Mouse (Mus musculus) stomach, embryonic 16.5 days (tissue): ENCODE measurements around the gene Afp. TPM values are rescaled to one million over a fixed set of nuclear protein-coding genes. Genes with fewer than 3 reads are reported as not detected.

Experiments
- ATAC-seq: fragments of 200-750 bp; cut with Nextera tagmentation; 2 replicates; pipeline ENCODE4 v1.8.0; 2017; ENCODE audit warnings: moderate number of reproducible peaks, moderate TSS enrichment; ENCODE audit not compliant: insufficient read depth, low FRiP score
- H3K27ac ChIP-seq: fragments of 300-500 bp; sonication (generic); 2 replicates; pipeline ENCODE4 v1.5.1; 2014; ENCODE audit warnings: low read length
- H3K27me3 ChIP-seq: fragments of 300-500 bp; sonication (generic); 2 replicates; pipeline ENCODE4 v1.6.1; 2014; ENCODE audit warnings: low read length, control low read depth, mixed read lengths; ENCODE audit not compliant: control insufficient read depth, insufficient read depth
- H3K36me3 ChIP-seq: fragments of 300-500 bp; sonication (generic); 2 replicates; pipeline ENCODE4 v1.6.1; 2014; ENCODE audit warnings: low read length; ENCODE audit not compliant: control insufficient read depth, insufficient read depth
- H3K4me1 ChIP-seq: fragments of 300-500 bp; sonication (generic); 2 replicates; pipeline ENCODE4 v1.6.1; 2014; ENCODE audit warnings: low read length, control low read depth, mixed read lengths; ENCODE audit not compliant: control insufficient read depth, insufficient read depth
- H3K4me2 ChIP-seq: fragments of 300-500 bp; sonication (generic); 2 replicates; pipeline ENCODE4 v1.6.1; 2014; ENCODE audit warnings: low read depth, low read length, mixed read lengths
- H3K4me3 ChIP-seq: fragments of 300-500 bp; sonication (generic); replicated peaks from 2 replicates; pipeline ENCODE4 v1.5.1; 2014; ENCODE audit warnings: mild to moderate bottlenecking, low read length
- H3K9ac ChIP-seq: fragments of 300-500 bp; sonication (generic); 2 replicates; pipeline ENCODE4 v1.6.1; 2014; ENCODE audit warnings: low read length
- H3K9me3 ChIP-seq: fragments of 300-500 bp; sonication (generic); replicated peaks from 2 replicates; pipeline ENCODE4 v1.6.1; 2016; ENCODE audit warnings: low read length, control low read depth; ENCODE audit not compliant: control insufficient read depth
- WGBS: fragments of 180-500 bp; shearing (Covaris S2); extraction: QIAGEN DNeasy Blood & Tissue Kit; methylation state at CpG from one replicate; pipeline ENCODE4 v1.1.7; 2014; 5-methylcytosine and 5-hydroxymethylcytosine counted together
- polyA plus RNA-seq: library from polyadenylated mRNA; unstranded; fragments of >200 nt; fragmentation: Nextera tagmentation; extraction: Ambion mirVana; gene quantifications from 2 replicates; pipeline ENCODE4 v1.2.1, GENCODE M21; 2015

Gene Afp
- polyA plus RNA-seq, 1 experiment from 2014 or later = 546 TPM

DNA sequence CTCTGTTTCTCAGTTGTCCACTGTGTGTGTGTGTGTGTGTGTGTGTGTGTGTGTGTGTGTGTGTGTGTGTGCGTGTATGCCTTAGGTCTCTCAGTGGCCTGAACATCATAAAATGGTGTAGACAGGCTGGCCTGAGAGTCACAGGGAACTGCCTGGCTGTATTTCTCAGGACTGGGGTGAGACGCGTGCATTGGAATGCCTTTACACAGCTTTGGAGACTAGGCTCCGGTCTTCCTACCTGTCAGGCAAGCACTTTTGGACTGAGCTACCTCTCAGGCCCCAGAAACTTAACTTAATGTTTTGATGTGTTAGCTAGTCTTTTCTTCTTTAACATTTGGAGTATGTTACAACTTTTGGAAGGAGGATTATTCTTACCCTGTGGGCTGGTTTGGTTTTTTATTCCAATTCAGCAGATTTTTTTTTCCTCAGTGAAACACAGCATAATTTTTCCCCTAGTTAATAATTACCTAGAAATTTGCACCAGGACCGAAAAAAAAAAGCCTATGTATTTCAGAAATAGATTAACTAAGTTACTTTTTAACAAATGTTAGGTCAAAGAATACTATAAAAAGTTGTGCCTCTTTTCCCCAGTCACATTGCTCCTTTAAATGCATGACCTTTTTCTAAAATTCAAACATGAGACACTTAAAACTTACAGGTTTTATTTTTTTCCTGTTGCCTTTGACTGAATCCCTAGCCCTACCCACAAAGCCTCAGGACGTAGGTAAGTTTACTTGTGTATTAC lies 28.0 kb downstream of the Afp start, which contains the start of gene Afm:
TSS of gene Afm (plus strand) at position 577 of the 745 bp plus-strand sequence.
- no peaks in the 10 kb centered on the region for H3K4me1 ChIP-seq
- no peaks in the 10 kb centered on the region for H3K36me3 ChIP-seq
- no peaks in the 10 kb centered on the region for H3K27me3 ChIP-seq
- H3K4me3 ChIP-seq = no peak within 1 kb of the TSS
- peak within 1 kb of the TSS; percentile 69 for H3K27ac ChIP-seq
- H3K4me2 ChIP-seq = peak within 1 kb of the TSS; percentile 29; the same call in 1 of the 2 replicates
- H3K9ac ChIP-seq = no peak within 1 kb of the TSS
- 43% methylated on average over 6 of the region's 6 CpGs for WGBS
- H3K9me3 ChIP-seq = no peaks in the 10 kb centered on the region
- ATAC-seq = no peak

DNA sequence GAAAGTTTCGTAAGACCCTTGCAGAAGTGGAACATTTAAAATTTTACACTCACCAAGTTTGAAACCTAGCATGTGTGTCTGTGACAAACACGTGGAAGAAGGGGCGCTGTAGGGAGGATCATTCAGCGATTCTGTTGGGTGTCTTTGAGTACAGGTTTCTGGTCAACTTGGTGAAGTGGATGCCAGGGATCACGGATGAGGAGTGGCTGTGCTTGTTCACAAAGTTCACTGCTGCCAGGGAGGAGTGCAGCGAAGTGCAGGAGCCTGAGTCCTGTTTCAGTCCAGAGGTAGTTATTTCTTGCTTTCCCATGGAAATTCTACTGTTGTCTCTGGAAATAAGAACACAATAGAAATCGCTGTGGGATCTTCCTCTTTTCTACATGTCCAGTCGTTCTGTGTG lies 60.7 kb downstream of the Afp start:
- WGBS = 81% methylated on average over 8 of the region's 8 CpGs
- Histone ChIP-seq H3K4me1 (no peaks in the 10 kb centered on the region), H3K9ac (no peak overlapping the region), H3K27me3 (no peaks in the 10 kb centered on the region), H3K27ac (no peak overlapping the region), H3K36me3 (no peaks in the 10 kb centered on the region), H3K4me2 (no peak overlapping the region), H3K9me3 (no peaks in the 10 kb centered on the region), H3K4me3 (no peak overlapping the region)
- no peak for ATAC-seq

DNA sequence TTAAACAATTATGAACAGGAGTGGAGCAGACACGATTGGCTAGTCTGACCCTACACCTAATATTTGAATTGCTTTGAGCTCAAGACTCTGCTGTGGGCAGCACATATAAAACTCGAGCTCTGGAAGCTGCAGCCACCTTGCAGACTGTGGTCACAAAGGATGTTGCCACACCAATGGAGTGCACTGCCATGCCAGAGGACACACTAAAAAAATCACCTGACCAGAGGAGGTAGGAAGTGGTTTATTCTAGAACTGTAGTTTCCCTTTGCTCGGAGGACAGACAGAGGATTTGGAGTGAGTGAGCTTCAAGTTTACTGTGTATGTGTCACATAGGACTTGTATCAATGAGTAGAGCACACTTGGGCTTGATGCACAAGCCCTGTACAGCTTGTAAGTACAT lies 65.5 kb downstream of the Afp start:
- no peak overlapping the region for H3K4me3 ChIP-seq
- H3K27me3 ChIP-seq = no peaks in the 10 kb centered on the region
- WGBS = 66% methylated on average over 3 of the region's 3 CpGs
- ATAC-seq = no peak
- no peak overlapping the region for H3K27ac ChIP-seq
- H3K9me3 ChIP-seq = no peaks in the 10 kb centered on the region
- H3K36me3 ChIP-seq = no peaks in the 10 kb centered on the region
- no peak overlapping the region for H3K4me2 ChIP-seq
- no peak overlapping the region for H3K9ac ChIP-seq
- H3K4me1 ChIP-seq = no peaks in the 10 kb centered on the region

Other genes starting within 250 kb of the Afp start
- 18.2 and 22.8 TPM in 2 replicates for gene Ankrd17, start 124.2 kb upstream of the Afp start, polyA plus RNA-seq
- 5.3 and 6.3 TPM in 2 replicates for gene Gm9958, start 123.5 kb upstream of the Afp start, polyA plus RNA-seq
- gene Alb, start 29.8 kb upstream of the Afp start, polyA plus RNA-seq = 188 and 224 TPM in 2 replicates
- gene Afm, start 28.2 kb downstream of the Afp start, polyA plus RNA-seq = 6.1 and 6.9 TPM in 2 replicates
- gene 5830473C10Rik, start 70.4 kb downstream of the Afp start, polyA plus RNA-seq = 0.12 and 0.14 TPM in 2 replicates
- gene Rassf6, start 149.9 kb downstream of the Afp start, polyA plus RNA-seq = 10.3 and 12.3 TPM in 2 replicates